Mouse (Mus musculus) activated CD4-positive, CD25-positive, alpha-beta regulatory T cell, adult 4 months (primary cell): ENCODE data around the gene Dcakd. TPM values are rescaled to one million over a fixed set of nuclear protein-coding genes. Genes with fewer than 3 reads are reported as not detected.
"Not testable (repeated sequence)": the region's sequence is repeated elsewhere in the genome, so short reads cannot be mapped to it uniquely, and the experiment has no call there.

Experiments
- ATAC-seq: one replicate; pipeline ENCODE4 v1.8.0; 2017
- polyA plus RNA-seq, 2 experiments: library from polyadenylated mRNA; unstranded; fragments of 100-300 nt; shearing (Covaris generic); gene quantifications; one replicate each; pipeline ENCODE4 v1.2.1; 2017

Gene Dcakd
- polyA plus RNA-seq, 2 experiments from 2014 or later, result 23.5 to 25.6 TPM

GRCm38 (mm10) chr11:102975966-102976365 lies 52.2 kb downstream of the Dcakd start:
- not testable (repeated sequence) for ATAC-seq

GRCm38 (mm10) chr11:102972326-102972725 lies 55.8 kb downstream of the Dcakd start:
- no peak for ATAC-seq

GRCm38 (mm10) chr11:102971604-102972003 lies 56.5 kb downstream of the Dcakd start:
- ATAC-seq, result no peak

GRCm38 (mm10) chr11:102964547-102965091 lies 63.5 kb downstream of the Dcakd start:
- no peak for ATAC-seq

- no peak for ATAC-seq
Measured at GRCm38 (mm10) chr11:102963855-102964546, 64.1 kb downstream of the Dcakd start.

GRCm38 (mm10) chr11:102963246-102963854 lies 64.8 kb downstream of the Dcakd start:
- no peak for ATAC-seq

GRCm38 (mm10) chr11:102962861-102963245 lies 65.3 kb downstream of the Dcakd start:
- ATAC-seq, result no peak

- peak; percentile 46 for ATAC-seq
Measured at GRCm38 (mm10) chr11:102961082-102961481, 67.1 kb downstream of the Dcakd start.

GRCm38 (mm10) chr11:102958870-102959269 lies 69.3 kb downstream of the Dcakd start:
- ATAC-seq, result no peak

- no peak for ATAC-seq
Measured at GRCm38 (mm10) chr11:102958431-102958830, 69.7 kb downstream of the Dcakd start.

- no peak for ATAC-seq
Measured at GRCm38 (mm10) chr11:102957692-102958091, 70.4 kb downstream of the Dcakd start.

- no peak for ATAC-seq
Measured at GRCm38 (mm10) chr11:102956962-102957614, 71.0 kb downstream of the Dcakd start.

GRCm38 (mm10) chr11:102952922-102953321 lies 75.2 kb downstream of the Dcakd start:
- ATAC-seq, result no peak

GRCm38 (mm10) chr11:102948043-102948961 lies 79.8 kb downstream of the Dcakd start:
- ATAC-seq, result peak; percentile 51

- no peak for ATAC-seq
Measured at GRCm38 (mm10) chr11:102946992-102947343, 81.2 kb downstream of the Dcakd start.

GRCm38 (mm10) chr11:102946265-102946991 lies 81.7 kb downstream of the Dcakd start, which contains the start of gene C1ql1:
C1ql1 (minus strand) TSS chr11:102946688.
- peak; percentile 56 for ATAC-seq

- ATAC-seq, result no peak
Measured at GRCm38 (mm10) chr11:102945306-102946264, 82.5 kb downstream of the Dcakd start.
